Mouse (Mus musculus) left cerebral cortex, postnatal 10 days (tissue): ENCODE measurements around the gene Gpr173. TPM values are rescaled to one million over a fixed set of nuclear protein-coding genes. Genes with fewer than 3 reads are reported as not detected.
"Not testable (repeated sequence)": the region's sequence is repeated elsewhere in the genome, so short reads cannot be mapped to it uniquely, and the experiment has no call there.

Source experiments
- DNase-seq, 2 experiments: peaks; one replicate each; pipeline ENCODE4 v3.0.0; 2021 to 2022; ENCODE audit warnings: low spot score in 2 of 2, mixed read lengths in 1 of 2; ENCODE audit errors: extremely low spot score in 1 of 2
- intact Hi-C: fragments of 180-260 bp; cut with DNase I; formaldehyde crosslinking; loops from one replicate; pipeline ENCODE4 v1.15.1; 2025
- total RNA-seq, 2 experiments: library from RNA; stranded (reverse); gene quantifications; 2 replicates each; pipeline ENCODE4 v1.2.3; 2021

Gpr173 gene
- total RNA-seq, result 10 to 100 TPM; 25.1 to 25.9 TPM

- DNase-seq, result peak; percentile 36 to 80
- intact Hi-C loops, result no loop called here
These were observed at the start of gene Gpr173 for GRCm38 (mm10) chrX:152368397-152369273. Gene Gpr173 (minus strand): TSS chrX:152368704.

- intact Hi-C loops, result no loop called here
- no peak for DNase-seq
These were observed 34.7 kb upstream of the Gpr173 start for GRCm38 (mm10) chrX:152403251-152403650.

- intact Hi-C loops, result no loop called here
- no peak for DNase-seq
These were observed 31.6 kb upstream of the Gpr173 start for GRCm38 (mm10) chrX:152400096-152400495.

GRCm38 (mm10) chrX:152368054-152368396, 479 bp downstream of the Gpr173 start:
- intact Hi-C loops, result no loop called here
- peak in 1 of 2 experiments; percentile 18 for DNase-seq

DNA sequence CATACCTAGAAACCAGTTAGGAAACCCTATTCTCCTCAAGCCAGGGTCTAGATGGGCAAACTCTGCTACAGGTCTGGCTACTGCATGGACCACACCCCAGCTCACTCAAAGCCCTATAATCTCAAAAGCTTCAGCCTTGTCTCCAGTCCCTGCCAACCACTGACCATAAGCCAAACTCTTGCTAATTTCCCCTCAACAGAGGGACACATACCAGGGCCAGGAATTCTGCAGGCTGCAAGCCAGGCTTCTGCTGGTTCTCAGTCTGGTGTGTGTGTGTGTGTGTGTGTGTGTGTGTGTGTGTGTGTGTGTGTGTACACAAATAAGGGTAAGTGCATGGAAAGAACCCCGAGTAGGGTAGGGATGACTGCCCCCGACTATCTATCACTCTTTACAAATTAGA, 2.1 kb downstream of the Gpr173 start:
- DNase-seq, result peak in 1 of 2 experiments; percentile 20
- intact Hi-C loops, result no loop called here

- intact Hi-C loops, result no loop called here
These were observed 15.9 kb downstream of the Gpr173 start for GRCm38 (mm10) chrX:152352553-152353153.

DNA sequence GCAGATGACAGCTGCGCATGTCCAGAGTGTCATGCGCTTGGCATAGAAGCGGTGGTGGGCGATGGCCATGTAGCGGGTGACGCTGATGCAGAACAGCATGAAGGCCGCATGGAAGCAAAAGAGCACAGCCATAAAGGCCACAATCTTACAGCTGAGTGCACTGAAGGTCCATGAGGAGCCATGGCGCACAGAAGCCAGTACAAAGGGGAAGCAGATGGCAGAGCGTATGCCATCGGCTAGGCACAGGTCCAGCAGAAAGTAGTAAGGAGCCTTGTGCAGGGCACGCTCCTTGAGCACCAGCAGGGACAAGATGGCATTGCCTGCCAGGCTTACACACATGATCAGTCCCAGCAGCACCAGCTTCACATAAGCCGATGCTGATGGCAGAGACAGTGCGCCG, 21.5 kb downstream of the Gpr173 start:
- no peak for DNase-seq
- intact Hi-C loops, result no loop called here

More at GRCm38 (mm10) chrX:152352553-152353153, 15.9 kb downstream of the Gpr173 start:
- no peak for DNase-seq

- no peak for DNase-seq
- intact Hi-C loops, result no loop called here
These were observed 21.9 kb downstream of the Gpr173 start for GRCm38 (mm10) chrX:152346587-152346986.

GRCm38 (mm10) chrX:152342903-152343302, 25.6 kb downstream of the Gpr173 start:
- no peak for DNase-seq
- intact Hi-C loops, result no loop called here

GRCm38 (mm10) chrX:152342358-152342901, 26.1 kb downstream of the Gpr173 start, which contains the start of gene Tspyl2:
Gene Tspyl2 (minus strand): TSS chrX:152342425.
- intact Hi-C loops, result no loop called here
- peak; percentile 95 to 97 for DNase-seq

- DNase-seq, result no peak
- intact Hi-C loops, result no loop called here
These were observed 27.0 kb downstream of the Gpr173 start for GRCm38 (mm10) chrX:152341496-152341895.

DNA sequence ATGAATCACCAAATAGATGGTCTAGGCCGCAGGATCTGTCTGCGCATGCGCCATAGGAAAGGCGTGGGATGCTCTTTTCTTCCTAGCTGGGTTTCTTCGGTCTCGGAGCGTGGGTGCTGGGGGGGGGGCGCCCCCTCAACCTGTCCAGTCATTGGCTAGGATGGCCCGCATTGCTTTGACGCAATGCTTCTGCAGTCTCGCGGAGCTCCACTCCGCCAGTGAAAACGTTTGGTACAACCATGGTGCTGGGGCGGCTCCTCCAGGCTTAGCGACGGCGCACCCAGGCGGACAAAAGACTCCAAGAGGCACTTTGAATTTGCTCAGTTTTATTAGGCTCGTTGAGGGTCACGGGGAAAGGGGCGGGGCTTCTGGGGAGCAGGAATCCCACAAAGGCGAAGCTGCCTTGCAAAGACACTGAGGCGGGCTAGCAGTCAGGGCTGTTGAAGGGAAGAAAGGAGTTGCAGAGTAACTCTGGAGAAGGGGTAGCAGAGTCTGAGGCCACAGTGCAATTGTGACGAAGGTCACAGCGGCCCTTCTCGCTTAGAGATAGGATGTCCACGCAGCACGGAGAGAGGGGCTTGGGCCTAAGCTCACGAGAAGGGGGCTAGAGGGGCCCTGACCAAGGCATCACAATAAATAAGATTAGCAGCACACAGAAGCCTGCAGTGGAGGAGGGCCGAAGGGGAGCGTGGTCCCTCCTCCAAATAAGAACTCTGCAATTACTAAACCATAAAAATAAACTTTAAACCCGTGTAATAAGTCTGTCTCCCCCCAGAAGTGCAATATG, 31.8 kb downstream of the Gpr173 start:
- intact Hi-C loops, result no loop called here
- peak; percentile 81 to 93 for DNase-seq

DNA sequence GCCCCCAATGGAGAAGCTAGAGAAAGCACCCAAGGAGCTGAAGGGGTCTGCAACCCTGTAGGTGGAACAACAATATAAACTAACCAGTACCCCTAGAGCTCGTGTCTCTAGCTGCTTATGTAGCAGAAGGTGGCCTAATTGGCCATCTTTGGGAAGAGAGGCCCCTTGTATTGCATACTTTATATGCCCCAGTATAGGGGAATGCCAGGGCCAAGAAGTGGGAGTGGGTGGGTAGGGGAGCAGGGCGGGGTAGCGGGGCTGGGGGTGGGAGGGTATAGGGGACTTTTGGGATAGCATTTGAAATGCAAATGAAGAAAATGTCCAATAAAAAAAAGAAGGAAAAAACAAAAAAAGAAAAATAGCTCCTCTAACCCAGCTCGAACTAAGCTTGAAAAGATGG, 32.4 kb downstream of the Gpr173 start:
- DNase-seq, intact Hi-C loops: not testable (repeated sequence)

- intact Hi-C loops, DNase-seq: not testable (repeated sequence)
These were observed 39.1 kb downstream of the Gpr173 start for GRCm38 (mm10) chrX:152329400-152329799.

GRCm38 (mm10) chrX:152327689-152328052, 40.8 kb downstream of the Gpr173 start:
- intact Hi-C loops, result no loop called here
- no peak for DNase-seq

DNA sequence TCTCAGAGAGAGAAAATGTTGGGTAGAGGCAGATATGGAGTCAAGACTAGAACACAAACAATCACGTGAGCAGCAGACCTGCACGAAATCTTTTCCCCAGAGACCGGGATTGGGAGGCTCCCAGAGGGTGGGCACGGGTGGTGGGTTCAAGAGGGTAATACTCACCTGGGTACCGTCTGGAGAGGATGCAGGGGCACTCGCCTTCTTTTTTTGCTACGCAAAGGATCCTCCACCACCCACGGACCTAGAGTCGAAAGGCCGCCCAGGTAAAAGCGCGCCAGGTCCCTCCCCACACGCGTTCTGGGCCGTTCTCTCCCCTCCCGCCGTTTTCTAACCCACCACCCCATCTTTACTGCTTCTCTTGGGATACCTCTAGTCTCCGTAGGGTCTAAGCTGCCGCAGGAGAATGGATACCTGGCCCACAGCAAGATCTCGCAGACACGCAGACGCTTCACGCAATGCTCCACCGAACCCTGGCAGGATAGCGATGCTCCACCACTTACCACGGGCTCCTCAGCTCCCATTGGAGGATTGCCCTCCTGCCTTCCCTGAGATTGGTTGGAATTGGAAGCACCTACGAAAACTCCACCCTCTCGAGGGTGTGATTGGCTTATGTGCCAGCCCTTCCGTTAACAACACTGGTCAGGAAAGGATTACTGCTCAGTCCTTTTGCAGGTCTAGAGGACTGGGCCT, 41.4 kb downstream of the Gpr173 start, which contains the start of gene Kantr:
Gene Kantr (minus strand): TSS at position 500 of the 693 bp plus-strand sequence.
- DNase-seq, result peak; percentile 77 to 82
- intact Hi-C loops, result no loop called here

DNA sequence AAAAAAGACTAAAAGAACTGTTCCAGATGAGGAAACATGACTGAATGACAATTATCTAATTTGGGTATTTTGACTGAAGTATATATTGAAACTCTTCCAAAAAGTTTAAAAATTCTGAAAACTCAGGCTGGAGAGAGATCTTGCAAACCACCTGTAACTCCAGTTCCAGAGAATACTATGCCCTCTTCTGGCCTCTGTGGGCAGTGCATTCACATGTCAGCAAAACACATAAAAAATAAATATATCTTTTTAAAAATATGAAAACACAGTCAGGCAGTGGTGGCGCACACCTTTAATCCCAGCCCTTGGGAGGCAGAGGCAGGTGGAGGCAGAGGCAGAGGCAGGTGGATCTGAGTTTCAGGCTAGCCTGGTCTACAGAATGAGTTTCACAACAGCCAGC, 44.9 kb downstream of the Gpr173 start:
- intact Hi-C loops, result no loop called here
- DNase-seq, result no peak

DNA sequence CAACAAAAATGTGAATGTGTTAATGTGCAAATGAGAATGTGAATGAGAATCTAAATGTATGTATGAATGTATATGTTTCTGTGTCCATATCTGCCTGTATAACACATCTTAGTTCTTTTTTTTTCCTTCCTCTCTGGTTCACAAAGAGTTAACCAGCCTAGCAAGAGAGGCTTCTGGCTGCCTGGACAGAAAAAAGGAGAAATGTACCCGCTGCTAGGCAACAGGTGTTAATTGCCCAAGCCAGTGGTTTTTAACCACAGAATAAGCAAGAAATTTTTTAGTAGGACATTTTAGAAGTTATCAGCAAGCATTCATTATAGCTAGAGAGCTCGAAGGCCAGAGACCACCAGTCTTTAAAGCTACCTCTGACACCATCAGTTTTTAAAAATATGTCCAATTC, 45.7 kb downstream of the Gpr173 start:
- intact Hi-C loops, result no loop called here
- DNase-seq, result no peak

GRCm38 (mm10) chrX:152320535-152320934, 48.0 kb downstream of the Gpr173 start:
- no peak for DNase-seq
- intact Hi-C loops, result no loop called here
